Mouse (Mus musculus) bone marrow macrophage, adult 2 months (primary cell): ENCODE results near the gene Crygc.

Source experiments
- CTCF ChIP-seq: IDR thresholded peaks from 2 replicates; pipeline ENCODE4 v1.5.1; 2012; ENCODE audit warnings: low read depth, mild to moderate bottlenecking, low read length, moderate library complexity
- POLR2A ChIP-seq: IDR thresholded peaks from 2 replicates; pipeline ENCODE4 v1.6.1; 2012; ENCODE audit warnings: mild to moderate bottlenecking, low read depth, low read length, borderline replicate concordance

DNA sequence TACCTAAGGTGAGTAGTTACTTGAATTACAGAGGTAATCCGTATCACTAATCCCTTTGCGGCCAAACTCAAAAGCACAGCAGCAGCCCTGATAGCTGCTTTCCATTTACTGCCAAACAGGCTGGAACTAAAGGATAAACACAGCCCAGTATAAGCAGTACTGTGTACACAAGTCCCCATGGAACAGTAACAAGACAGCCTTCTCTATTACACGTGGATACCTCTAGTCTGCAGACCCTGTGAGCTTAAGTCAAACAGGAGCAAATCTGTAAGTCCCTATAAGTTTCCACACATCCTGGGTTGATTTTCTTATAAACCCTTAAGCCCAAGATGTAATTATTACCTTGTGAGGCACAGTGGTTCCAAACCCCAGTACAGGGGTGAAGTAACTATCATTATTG is 38.0 kb downstream of the Crygc start:
- TF ChIP-seq CTCF (no peak), POLR2A (no peak)
